Mouse (Mus musculus): ENCODE results near the gene Sacs. TPM values are rescaled to one million over a fixed set of nuclear protein-coding genes. Genes with fewer than 3 reads are reported as not detected.

Gene Sacs
- polyA plus RNA-seq, 1 experiment from 2014 or later = 7.4 TPM

DNA sequence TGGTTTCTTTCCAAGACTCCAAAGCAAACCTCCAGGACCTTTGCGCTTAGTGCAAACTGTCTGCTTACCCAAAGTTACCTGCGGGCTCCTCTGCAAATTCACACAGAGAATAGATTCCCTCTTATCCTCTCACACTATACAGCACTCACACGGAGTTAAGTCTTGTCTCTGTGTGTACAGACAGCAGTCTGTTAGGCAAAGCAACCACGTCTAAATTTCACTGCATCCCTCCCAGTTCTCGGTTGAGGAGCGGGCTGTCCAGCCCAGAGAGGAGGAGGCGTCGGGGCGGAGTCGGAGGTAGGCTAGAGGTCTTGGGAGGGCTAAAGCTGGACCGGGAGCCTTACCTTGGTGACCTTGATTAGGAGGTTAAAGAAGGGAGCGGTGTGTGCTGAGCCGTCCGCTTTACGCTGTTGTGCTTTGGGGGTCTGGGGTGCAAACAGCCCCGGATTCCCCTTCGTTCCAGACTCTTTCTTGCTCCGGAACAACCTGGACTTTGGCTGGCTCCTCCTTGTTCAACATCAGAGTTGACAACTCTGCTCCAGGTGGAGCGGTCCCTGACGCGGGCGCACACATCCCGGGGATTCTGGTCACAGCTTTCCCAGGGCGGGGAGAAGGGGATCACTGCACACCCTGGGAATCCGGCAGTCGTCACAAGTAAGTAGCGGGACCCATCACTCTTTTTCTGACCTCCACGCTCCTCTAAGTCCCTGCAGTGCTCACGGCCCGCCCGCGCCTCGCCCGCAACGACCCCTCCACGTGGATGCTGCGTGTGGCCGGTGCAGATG, 136.3 kb downstream of the Sacs start:
- Histone ChIP-seq H3K9me3 (ENCODE audit: control insufficient read depth, low read length) (no peaks in the 10 kb centered on the region), H3K9ac (ENCODE audit: low read length) (peak overlapping the region; percentile 41; the same call in 1 of the 2 replicates), H3K4me2 (ENCODE audit: low read length) (peak overlapping the region; percentile 68), H3K27me3 (ENCODE audit: control insufficient read depth, insufficient read depth, low read length) (peaks cover 33% of the 10 kb centered on the region), H3K27ac (replicated peaks in 1 of 2; ENCODE audit: control insufficient read depth in 1 of 2, insufficient read depth in 1 of 2, low read depth in 2 of 2, low read length in 2 of 2) (no peak overlapping the region), H3K36me3 (ENCODE audit: control insufficient read depth, insufficient read depth, low read length) (no peaks in the 10 kb centered on the region), H3K4me1 (ENCODE audit: control insufficient read depth in 2 of 2, insufficient read depth in 2 of 2, low read length in 2 of 2) (peaks cover 3 to 13% of the 10 kb centered on the region in 2 experiments; a peak in 2 of 4 replicates), H3K4me3 (ENCODE audit: control insufficient read depth in 1 of 2, insufficient read depth in 1 of 2, low read depth in 1 of 2, low read length in 2 of 2) (peak overlapping the region; percentile 26 to 28)
- 6% methylated on average over 38 of the region's 38 CpGs for WGBS
- ATAC-seq (ENCODE audit: insufficient number of reproducible peaks, insufficient read depth, low FRiP score, low read depth) = no peak

- Histone ChIP-seq H3K4me1 (ENCODE audit: control insufficient read depth in 2 of 2, insufficient read depth in 2 of 2, low read length in 2 of 2) (peaks cover 3 to 12% of the 10 kb centered on the region in 2 experiments; a peak in 2 of 4 replicates), H3K27me3 (ENCODE audit: control insufficient read depth, insufficient read depth, low read length) (peaks cover 33% of the 10 kb centered on the region), H3K27ac (replicated peaks in 1 of 2; ENCODE audit: control insufficient read depth in 1 of 2, insufficient read depth in 1 of 2, low read depth in 2 of 2, low read length in 2 of 2) (no peak overlapping the region), H3K4me3 (ENCODE audit: control insufficient read depth in 1 of 2, insufficient read depth in 1 of 2, low read depth in 1 of 2, low read length in 2 of 2) (no peak overlapping the region), H3K9me3 (ENCODE audit: control insufficient read depth, low read length) (no peaks in the 10 kb centered on the region), H3K36me3 (ENCODE audit: control insufficient read depth, insufficient read depth, low read length) (no peaks in the 10 kb centered on the region), H3K9ac (ENCODE audit: low read length) (no peak overlapping the region), H3K4me2 (ENCODE audit: low read length) (no peak overlapping the region)
- WGBS = 24% methylated on average over 1 of the region's 1 CpGs
- no peak for ATAC-seq (ENCODE audit: insufficient number of reproducible peaks, insufficient read depth, low FRiP score, low read depth)
Observed at GRCm38 (mm10) chr14:61277285-61277684, 139.0 kb downstream of the Sacs start.

GRCm38 (mm10) chr14:61278676-61279300, 140.5 kb downstream of the Sacs start:
- Histone ChIP-seq H3K4me1 (ENCODE audit: control insufficient read depth in 2 of 2, insufficient read depth in 2 of 2, low read length in 2 of 2) (peaks cover 3 to 7% of the 10 kb centered on the region in 2 experiments; a peak in 2 of 4 replicates), H3K9ac (ENCODE audit: low read length) (no peak overlapping the region), H3K9me3 (ENCODE audit: control insufficient read depth, low read length) (no peaks in the 10 kb centered on the region), H3K27ac (replicated peaks in 1 of 2; ENCODE audit: control insufficient read depth in 1 of 2, insufficient read depth in 1 of 2, low read depth in 2 of 2, low read length in 2 of 2) (no peak overlapping the region), H3K27me3 (ENCODE audit: control insufficient read depth, insufficient read depth, low read length) (peaks cover 29% of the 10 kb centered on the region), H3K4me3 (ENCODE audit: control insufficient read depth in 1 of 2, insufficient read depth in 1 of 2, low read depth in 1 of 2, low read length in 2 of 2) (no peak overlapping the region), H3K36me3 (ENCODE audit: control insufficient read depth, insufficient read depth, low read length) (no peaks in the 10 kb centered on the region), H3K4me2 (ENCODE audit: low read length) (no peak overlapping the region)
- 81% methylated on average over 7 of the region's 7 CpGs for WGBS
- no peak for ATAC-seq (ENCODE audit: insufficient number of reproducible peaks, insufficient read depth, low FRiP score, low read depth)

GRCm38 (mm10) chr14:61288606-61289286, 150.5 kb downstream of the Sacs start:
- Histone ChIP-seq H3K9ac (ENCODE audit: low read length) (no peak overlapping the region), H3K27ac (replicated peaks in 1 of 2; ENCODE audit: control insufficient read depth in 1 of 2, insufficient read depth in 1 of 2, low read depth in 2 of 2, low read length in 2 of 2) (no peak overlapping the region), H3K27me3 (ENCODE audit: control insufficient read depth, insufficient read depth, low read length) (no peaks in the 10 kb centered on the region), H3K4me2 (ENCODE audit: low read length) (no peak overlapping the region; the same call in 1 of the 2 replicates), H3K4me1 (ENCODE audit: control insufficient read depth in 2 of 2, insufficient read depth in 2 of 2, low read length in 2 of 2) (peaks cover 2 to 6% of the 10 kb centered on the region in 2 experiments; a peak in 1 of 4 replicates), H3K9me3 (ENCODE audit: control insufficient read depth, low read length) (no peaks in the 10 kb centered on the region), H3K4me3 (ENCODE audit: control insufficient read depth in 1 of 2, insufficient read depth in 1 of 2, low read depth in 1 of 2, low read length in 2 of 2) (no peak overlapping the region), H3K36me3 (ENCODE audit: control insufficient read depth, insufficient read depth, low read length) (no peaks in the 10 kb centered on the region)
- no peak for ATAC-seq (ENCODE audit: insufficient number of reproducible peaks, insufficient read depth, low FRiP score, low read depth)
- 58% methylated on average over 19 of the region's 19 CpGs for WGBS

Other genes starting within 250 kb of the Sacs start
- 20.8 and 22.2 TPM in 2 replicates for gene Tnfrsf19, start 92.0 kb upstream of the Sacs start, polyA plus RNA-seq (2014; fragmentation: Nextera tagmentation; extraction: Ambion mirVana)
- 41.0 and 44.1 TPM in 2 replicates for gene Sgcg, start 120.0 kb downstream of the Sacs start, polyA plus RNA-seq (2014; fragmentation: Nextera tagmentation; extraction: Ambion mirVana)
- 0.88 and 1.3 TPM in 2 replicates for gene Arl11, start 171.3 kb downstream of the Sacs start, polyA plus RNA-seq (2014; fragmentation: Nextera tagmentation; extraction: Ambion mirVana)
- gene Ebpl, start 222.0 kb downstream of the Sacs start, polyA plus RNA-seq (2014; fragmentation: Nextera tagmentation; extraction: Ambion mirVana) = 4.3 and 6.3 TPM in 2 replicates